Mouse (Mus musculus) cortical plate, adult 2 months (tissue): ENCODE data around the gene Gm28635. TPM values are rescaled to one million over a fixed set of nuclear protein-coding genes. Genes with fewer than 3 reads are reported as not detected.

Experiments used
- H3K27ac ChIP-seq: fragments of 200-500 bp; 2 replicates; pipeline ENCODE4 v1.5.1; 2012; ENCODE audit warnings: low read length, control low read depth, inconsistent platforms; ENCODE audit not compliant: insufficient read depth
- H3K4me1 ChIP-seq: fragments of 200-500 bp; 2 replicates; pipeline ENCODE4 v1.6.1; 2011; ENCODE audit warnings: low read length; ENCODE audit not compliant: control insufficient read depth, insufficient read depth
- H3K4me3 ChIP-seq: fragments of 200-500 bp; 2 replicates; pipeline ENCODE4 v1.5.1; 2011; ENCODE audit warnings: mild to moderate bottlenecking, low read length, control low read depth; ENCODE audit not compliant: insufficient read depth
- CTCF ChIP-seq: fragments of 200-500 bp; IDR thresholded peaks from 2 replicates; pipeline ENCODE4 v1.5.1; 2011; ENCODE audit warnings: mild to moderate bottlenecking, control low read depth, low read length; ENCODE audit not compliant: insufficient read depth; ENCODE audit errors: extremely low read depth
- POLR2A ChIP-seq: fragments of 200-500 bp; IDR thresholded peaks from 2 replicates; pipeline ENCODE4 v1.6.1; 2011; ENCODE audit warnings: mild to moderate bottlenecking, low read length, control low read depth; ENCODE audit not compliant: insufficient read depth; ENCODE audit errors: extremely low read depth
- polyA plus RNA-seq: library from polyadenylated mRNA; depleted of rRNA; stranded (reverse); fragments of >200 nt; gene quantifications from 2 replicates; pipeline ENCODE4 v1.2.3, GENCODE M21; 2012; rRNA removed

The Gm28635 gene
- not detected in 2 replicates for polyA plus RNA-seq

- H3K4me3 ChIP-seq: peak within 1 kb of the TSS; percentile 98
- H3K27ac ChIP-seq: no peak within 1 kb of the TSS
- TF ChIP-seq POLR2A (peak; percentile 90; the same call in 1 of the 2 replicates), CTCF (no peak)
- peaks cover 4% of the 10 kb centered on the region; the same call in 1 of the 2 replicates for H3K4me1 ChIP-seq
Measured at GRCm38 (mm10) chr2:84677968-84678880, at the start of gene Gm28635, which contains the start of gene Med19. Gm28635 (minus strand) TSS chr2:84678041. Med19 (plus strand) TSS chr2:84678402.

- TF ChIP-seq POLR2A (peak; percentile 70), CTCF (no peak)
- no peaks in the 10 kb centered on the region; the same call in 1 of the 2 replicates for H3K4me1 ChIP-seq
- H3K4me3 ChIP-seq: peak within 1 kb of the TSS; percentile 50
- peak within 1 kb of the TSS; percentile 46; the same call in 1 of the 2 replicates for H3K27ac ChIP-seq
Measured at GRCm38 (mm10) chr2:84727172-84727858, 49.5 kb upstream of the Gm28635 start, which contains the start of gene Clp1. Clp1 (minus strand) TSS chr2:84727350.

- TF ChIP-seq POLR2A (no peak), CTCF (no peak)
- H3K4me1 ChIP-seq: no peaks in the 10 kb centered on the region; the same call in 1 of the 2 replicates
- no peak overlapping the region for H3K27ac ChIP-seq
- H3K4me3 ChIP-seq: peak overlapping the region; percentile 50
Measured at GRCm38 (mm10) chr2:84726716-84727115, 48.9 kb upstream of the Gm28635 start.

- TF ChIP-seq POLR2A (no peak), CTCF (no peak)
- H3K4me3 ChIP-seq: no peak overlapping the region
Measured at GRCm38 (mm10) chr2:84725770-84726169, 47.9 kb upstream of the Gm28635 start.

GRCm38 (mm10) chr2:84723856-84724255 is 46.0 kb upstream of the Gm28635 start:
- Histone ChIP-seq H3K27ac (no peak overlapping the region), H3K4me1 (no peaks in the 10 kb centered on the region; the same call in 1 of the 2 replicates), H3K4me3 (no peak overlapping the region)
- no peak for TF ChIP-seq CTCF
- TF ChIP-seq POLR2A: no peak

More at GRCm38 (mm10) chr2:84725770-84726169, 47.9 kb upstream of the Gm28635 start:
- Histone ChIP-seq H3K4me1 (no peaks in the 10 kb centered on the region; the same call in 1 of the 2 replicates), H3K27ac (no peak overlapping the region)

- no peaks in the 10 kb centered on the region; the same call in 1 of the 2 replicates for H3K4me1 ChIP-seq
- TF ChIP-seq POLR2A: no peak
- TF ChIP-seq CTCF: no peak
Measured at GRCm38 (mm10) chr2:84721182-84721581, 43.3 kb upstream of the Gm28635 start.

GRCm38 (mm10) chr2:84720718-84721117 is 42.9 kb upstream of the Gm28635 start:
- TF ChIP-seq POLR2A: no peak
- no peak for TF ChIP-seq CTCF
- no peaks in the 10 kb centered on the region; the same call in 1 of the 2 replicates for H3K4me1 ChIP-seq
- no peak overlapping the region for H3K27ac ChIP-seq
- no peak overlapping the region for H3K4me3 ChIP-seq

More at GRCm38 (mm10) chr2:84721182-84721581, 43.3 kb upstream of the Gm28635 start:
- Histone ChIP-seq H3K27ac (no peak overlapping the region), H3K4me3 (no peak overlapping the region)

GRCm38 (mm10) chr2:84717357-84717756 is 39.5 kb upstream of the Gm28635 start:
- TF ChIP-seq CTCF (no peak), POLR2A (no peak)
- no peak overlapping the region for H3K27ac ChIP-seq
- H3K4me1 ChIP-seq: peaks cover 2% of the 10 kb centered on the region; the same call in 1 of the 2 replicates
- no peak overlapping the region for H3K4me3 ChIP-seq
